Mouse (Mus musculus) leukemia stem cell, adult 10-12 weeks (primary cell): ENCODE results near the gene Olfr974. TPM values are rescaled to one million over a fixed set of nuclear protein-coding genes. Genes with fewer than 3 reads are reported as not detected.

Experiments
- polyA plus RNA-seq: library from polyadenylated mRNA; stranded (reverse); fragments of >175 nt; gene quantifications from 2 replicates; pipeline ENCODE4 v1.2.3, GENCODE M21; 2012; ENCODE audit warnings: low replicate concordance

The Olfr974 gene
- not detected in 2 replicates for polyA plus RNA-seq

DNA sequence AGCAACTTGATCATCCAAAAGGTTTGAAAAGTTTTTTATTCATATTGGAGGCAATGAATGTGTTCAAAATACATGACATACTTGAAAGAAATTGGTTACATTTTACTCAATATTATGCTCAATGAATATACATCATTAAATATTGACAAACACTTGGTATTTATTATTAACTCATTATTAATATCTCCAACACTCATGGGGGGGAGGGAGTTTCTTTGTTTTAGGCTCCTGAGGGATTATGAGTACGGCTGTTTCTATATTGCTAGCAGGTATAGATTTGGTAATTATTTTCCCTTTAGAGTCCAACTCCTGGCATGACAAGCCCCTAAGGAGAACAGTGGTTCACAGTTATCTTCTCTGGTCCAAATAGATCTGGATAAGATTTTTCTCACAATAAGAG lies at the start of gene Olfr974:
Olfr974 (plus strand) TSS at position 301 of the 400 bp plus-strand sequence.

GRCm38 (mm10) chr9:39907036-39907435 lies 30.3 kb upstream of the Olfr974 start, which contains the start of gene Olfr229:
Gene Olfr229 (plus strand): TSS chr9:39907336.

GRCm38 (mm10) chr9:39951946-39952345 lies 14.6 kb downstream of the Olfr974 start, which contains the start of gene Olfr975:
Gene Olfr975 (minus strand): TSS chr9:39952046.

DNA sequence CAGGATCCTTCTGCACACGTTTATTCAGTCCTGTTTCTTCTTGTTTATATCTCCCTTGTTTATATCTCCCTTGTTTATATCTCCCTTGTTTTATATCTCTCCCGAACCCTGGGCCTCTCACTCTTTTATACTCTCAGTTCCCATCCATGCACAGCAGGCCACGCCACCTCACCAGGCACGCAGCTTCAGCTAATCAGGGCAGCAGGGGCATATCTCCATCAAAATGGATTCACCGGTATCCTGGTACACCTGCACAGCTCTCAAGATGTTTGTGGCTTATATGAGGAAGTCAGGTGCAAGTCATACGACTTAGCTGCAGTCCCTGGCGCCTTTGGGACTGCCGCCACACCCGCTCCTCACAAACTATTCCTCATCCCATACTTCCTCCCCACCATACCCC lies 23.7 kb downstream of the Olfr974 start, which contains the start of gene Olfr976:
Olfr976 (minus strand) TSS at position 101 of the 400 bp plus-strand sequence.

GRCm38 (mm10) chr9:39991813-39992212 lies 54.5 kb downstream of the Olfr974 start, which contains the start of gene Olfr978:
Gene Olfr978 (plus strand): TSS chr9:39992113.

Other genes with a start within 250 kb of the Olfr974 start
- gene Olfr149, start 230.4 kb upstream of the Olfr974 start, polyA plus RNA-seq: not detected in 2 replicates
- gene Olfr965, start 226.1 kb upstream of the Olfr974 start, polyA plus RNA-seq: not detected in 2 replicates
- gene Olfr150, start 206.5 kb upstream of the Olfr974 start, polyA plus RNA-seq: not detected in 2 replicates
- not detected in 2 replicates for gene Olfr967, start 191.3 kb upstream of the Olfr974 start, polyA plus RNA-seq
- not detected in 2 replicates for gene Olfr968, start 154.2 kb upstream of the Olfr974 start, polyA plus RNA-seq
- not detected in 2 replicates for gene Olfr969, start 146.6 kb upstream of the Olfr974 start, polyA plus RNA-seq
- gene Olfr970, start 128.6 kb upstream of the Olfr974 start, polyA plus RNA-seq: not detected in 2 replicates
- not detected in 2 replicates for gene Olfr971, start 100.6 kb upstream of the Olfr974 start, polyA plus RNA-seq
- not detected in 2 replicates for gene Olfr972, start 71.1 kb upstream of the Olfr974 start, polyA plus RNA-seq
- not detected in 2 replicates for gene Olfr229, start 30.2 kb upstream of the Olfr974 start, polyA plus RNA-seq
- gene Olfr975, start 14.5 kb downstream of the Olfr974 start, polyA plus RNA-seq: not detected in 2 replicates
- not detected in 2 replicates for gene Olfr976, start 23.6 kb downstream of the Olfr974 start, polyA plus RNA-seq
- not detected in 2 replicates for gene Olfr978, start 54.6 kb downstream of the Olfr974 start, polyA plus RNA-seq
- gene Olfr979, start 66.0 kb downstream of the Olfr974 start, polyA plus RNA-seq: 0.05 TPM in 1 of 2 replicates, not detected in the other
- not detected in 2 replicates for gene Olfr980, start 72.1 kb downstream of the Olfr974 start, polyA plus RNA-seq
- not detected in 2 replicates for gene Olfr981, start 84.0 kb downstream of the Olfr974 start, polyA plus RNA-seq
- gene Olfr982, start 136.3 kb downstream of the Olfr974 start, polyA plus RNA-seq: not detected in 2 replicates
- gene Olfr983, start 156.1 kb downstream of the Olfr974 start, polyA plus RNA-seq: not detected in 2 replicates
- not detected in 2 replicates for gene Olfr984, start 176.7 kb downstream of the Olfr974 start, polyA plus RNA-seq
- gene Olfr985, start 192.7 kb downstream of the Olfr974 start, polyA plus RNA-seq: not detected in 2 replicates
- gene Tmem225, start 210.6 kb downstream of the Olfr974 start, polyA plus RNA-seq: not detected in 2 replicates
- not detected in 2 replicates for gene Olfr986, start 243.4 kb downstream of the Olfr974 start, polyA plus RNA-seq